Mouse (Mus musculus) hindbrain, embryonic 14.5 days (tissue): ENCODE measurements around the gene Coq7. TPM values are rescaled to one million over a fixed set of nuclear protein-coding genes. Genes with fewer than 3 reads are reported as not detected.

Experiments
- ATAC-seq: fragments of 200-750 bp; cut with Nextera tagmentation; 2 replicates; pipeline ENCODE4 v1.8.0; 2017; ENCODE audit warnings: moderate number of reproducible peaks, mild to moderate bottlenecking, moderate TSS enrichment, moderate library complexity; ENCODE audit not compliant: low FRiP score
- DNase-seq: peaks from one replicate; pipeline ENCODE4 v3.0.0-alpha.2; 2015; ENCODE audit warnings: low spot score
- H3K27ac ChIP-seq: fragments of 300-500 bp; sonication (generic); 2 replicates; pipeline ENCODE4 v1.5.1; 2014; ENCODE audit warnings: mild to moderate bottlenecking, moderate library complexity
- H3K27me3 ChIP-seq: fragments of 300-500 bp; sonication (generic); 2 replicates; pipeline ENCODE4 v1.6.1; 2014; ENCODE audit warnings: mild to moderate bottlenecking, low read length, mixed read lengths; ENCODE audit not compliant: control insufficient read depth, insufficient read depth
- H3K36me3 ChIP-seq: fragments of 300-500 bp; sonication (generic); replicated peaks from 2 replicates; pipeline ENCODE4 v1.6.1; 2014; ENCODE audit not compliant: control insufficient read depth, insufficient read depth
- H3K4me1 ChIP-seq: fragments of 300-500 bp; sonication (generic); replicated peaks from 2 replicates; pipeline ENCODE4 v1.6.1; 2014; ENCODE audit warnings: antibody characterized with exemption, low read length, mixed read lengths; ENCODE audit not compliant: control insufficient read depth, insufficient read depth
- H3K4me2 ChIP-seq: fragments of 300-500 bp; sonication (generic); replicated peaks from 2 replicates; pipeline ENCODE4 v1.6.1; 2014; ENCODE audit warnings: mild to moderate bottlenecking, moderate library complexity
- H3K4me3 ChIP-seq: fragments of 300-500 bp; sonication (generic); replicated peaks from 2 replicates; pipeline ENCODE4 v1.5.1; 2014; ENCODE audit warnings: mild to moderate bottlenecking, low read length
- H3K9ac ChIP-seq: fragments of 300-500 bp; sonication (generic); 2 replicates; pipeline ENCODE4 v1.6.1; 2014
- H3K9me3 ChIP-seq: fragments of 300-500 bp; sonication (generic); 2 replicates; pipeline ENCODE4 v1.6.1; 2016; ENCODE audit warnings: low read length; ENCODE audit not compliant: control insufficient read depth
- WGBS: fragments of 180-500 bp; shearing (Covaris S2); extraction: QIAGEN DNeasy Blood & Tissue Kit; methylation state at CpG from one replicate; pipeline ENCODE4 v1.1.7; 2014; 5-methylcytosine and 5-hydroxymethylcytosine counted together
- polyA plus RNA-seq: library from polyadenylated mRNA; unstranded; fragments of >200 nt; fragmentation: Nextera tagmentation; extraction: Ambion mirVana; gene quantifications from 2 replicates; pipeline ENCODE4 v1.2.1, GENCODE M21; 2014

The Coq7 gene
- polyA plus RNA-seq, 1 experiment from 2014 or later, result 113 TPM

- no peaks in the 10 kb centered on the region for H3K9me3 ChIP-seq
- DNase-seq (no peak), ATAC-seq (0 out of 2 replicates have a peak, but pooled peaks have one; percentile 12)
- peak overlapping the region; percentile 68 for H3K4me2 ChIP-seq
- H3K27ac ChIP-seq, result no peak overlapping the region
- peak overlapping the region; percentile 46 for H3K4me3 ChIP-seq
- H3K4me1 ChIP-seq, result peaks cover 6% of the 10 kb centered on the region; the same call in 1 of the 2 replicates
- no peaks in the 10 kb centered on the region for H3K36me3 ChIP-seq
- 11% methylated on average over 57 of the region's 57 CpGs for WGBS
- peaks cover 54% of the 10 kb centered on the region for H3K27me3 ChIP-seq
- H3K9ac ChIP-seq, result no peak overlapping the region
These were observed 43.2 kb downstream of the Coq7 start for GRCm38 (mm10) chr7:118489706-118490665.

DNA sequence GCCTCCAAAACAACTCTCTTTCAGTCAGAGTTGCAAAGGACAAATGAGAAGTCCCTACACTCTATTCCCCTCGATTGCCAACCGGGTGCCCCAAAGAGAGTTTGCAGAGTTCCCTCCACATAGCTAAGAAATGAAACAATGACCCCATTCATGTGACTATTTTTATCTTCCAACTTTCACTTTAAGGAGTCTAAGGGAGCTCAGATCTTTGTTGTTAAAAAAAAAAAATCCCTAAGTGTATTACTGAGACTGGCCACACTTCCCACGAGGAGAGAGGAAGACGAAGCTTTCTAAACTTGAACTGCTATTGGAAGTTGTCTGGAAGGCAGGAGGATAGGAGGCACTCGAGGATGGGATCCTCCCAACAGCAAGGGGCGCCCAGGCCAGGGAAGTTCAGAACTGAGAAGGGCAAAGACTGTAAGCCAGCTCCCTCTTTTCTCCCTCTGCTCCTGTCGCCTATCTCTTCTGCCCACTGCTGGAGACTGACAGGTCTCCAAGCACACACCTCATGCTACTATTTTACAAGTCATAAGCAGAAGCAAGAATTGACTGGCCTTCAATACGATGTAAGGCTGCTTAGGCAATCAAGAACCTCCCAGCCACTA lies 45.0 kb downstream of the Coq7 start:
- ATAC-seq (no peak), DNase-seq (no peak)
- 26% methylated on average over 8 of the region's 8 CpGs for WGBS
- Histone ChIP-seq H3K4me3 (no peak overlapping the region), H3K9me3 (no peaks in the 10 kb centered on the region), H3K27me3 (peaks cover 52% of the 10 kb centered on the region), H3K4me1 (peaks cover 6% of the 10 kb centered on the region; the same call in 1 of the 2 replicates), H3K27ac (no peak overlapping the region), H3K4me2 (peak overlapping the region; percentile 1; the same call in 1 of the 2 replicates), H3K9ac (no peak overlapping the region), H3K36me3 (no peaks in the 10 kb centered on the region)

GRCm38 (mm10) chr7:118486917-118487316 lies 46.2 kb downstream of the Coq7 start:
- H3K9ac ChIP-seq, result no peak overlapping the region
- peaks cover 6% of the 10 kb centered on the region; the same call in 1 of the 2 replicates for H3K4me1 ChIP-seq
- no peak overlapping the region for H3K27ac ChIP-seq
- H3K9me3 ChIP-seq, result no peaks in the 10 kb centered on the region
- WGBS, result 68% methylated on average over 5 of the region's 5 CpGs
- no peaks in the 10 kb centered on the region for H3K36me3 ChIP-seq
- ATAC-seq (no peak), DNase-seq (no peak)
- H3K27me3 ChIP-seq, result peaks cover 41% of the 10 kb centered on the region
- H3K4me2 ChIP-seq, result no peak overlapping the region
- no peak overlapping the region for H3K4me3 ChIP-seq

- no peak for DNase-seq
- 86% methylated on average over 1 of the region's 1 CpGs for WGBS
- no peaks in the 10 kb centered on the region for H3K36me3 ChIP-seq
- no peak overlapping the region for H3K4me2 ChIP-seq
- no peak overlapping the region for H3K4me3 ChIP-seq
- no peak overlapping the region for H3K27ac ChIP-seq
- ATAC-seq, result no peak
- no peaks in the 10 kb centered on the region for H3K9me3 ChIP-seq
- H3K27me3 ChIP-seq, result peaks cover 12% of the 10 kb centered on the region
- no peaks in the 10 kb centered on the region for H3K4me1 ChIP-seq
- H3K9ac ChIP-seq, result no peak overlapping the region
These were observed 49.2 kb downstream of the Coq7 start for GRCm38 (mm10) chr7:118483996-118484395.

DNA sequence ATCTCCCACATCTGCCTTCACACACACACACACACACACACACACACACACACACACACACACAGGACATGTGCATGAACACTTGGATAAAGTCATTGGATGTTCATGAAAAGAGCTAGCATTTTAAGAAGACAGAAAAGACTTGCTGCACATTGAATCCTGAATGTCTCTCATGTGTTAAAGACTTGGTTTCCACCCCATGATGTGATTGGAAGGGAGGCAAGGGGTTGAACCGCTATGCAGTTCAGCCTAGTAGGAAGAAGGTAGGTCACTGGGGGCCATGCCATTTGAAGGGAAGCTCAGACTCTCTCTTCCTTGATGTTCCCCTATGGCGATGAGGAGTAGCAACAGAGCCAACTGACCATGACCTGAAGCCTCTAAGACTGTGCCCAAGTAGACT lies 51.2 kb downstream of the Coq7 start:
- no peaks in the 10 kb centered on the region for H3K36me3 ChIP-seq
- no peak for ATAC-seq
- no peak overlapping the region for H3K9ac ChIP-seq
- no peaks in the 10 kb centered on the region for H3K4me1 ChIP-seq
- no peak overlapping the region for H3K4me2 ChIP-seq
- no peaks in the 10 kb centered on the region for H3K27me3 ChIP-seq
- no peak for DNase-seq
- WGBS, result 83% methylated on average over 2 of the region's 2 CpGs
- no peak overlapping the region for H3K27ac ChIP-seq
- no peak overlapping the region for H3K4me3 ChIP-seq
- no peaks in the 10 kb centered on the region for H3K9me3 ChIP-seq

DNA sequence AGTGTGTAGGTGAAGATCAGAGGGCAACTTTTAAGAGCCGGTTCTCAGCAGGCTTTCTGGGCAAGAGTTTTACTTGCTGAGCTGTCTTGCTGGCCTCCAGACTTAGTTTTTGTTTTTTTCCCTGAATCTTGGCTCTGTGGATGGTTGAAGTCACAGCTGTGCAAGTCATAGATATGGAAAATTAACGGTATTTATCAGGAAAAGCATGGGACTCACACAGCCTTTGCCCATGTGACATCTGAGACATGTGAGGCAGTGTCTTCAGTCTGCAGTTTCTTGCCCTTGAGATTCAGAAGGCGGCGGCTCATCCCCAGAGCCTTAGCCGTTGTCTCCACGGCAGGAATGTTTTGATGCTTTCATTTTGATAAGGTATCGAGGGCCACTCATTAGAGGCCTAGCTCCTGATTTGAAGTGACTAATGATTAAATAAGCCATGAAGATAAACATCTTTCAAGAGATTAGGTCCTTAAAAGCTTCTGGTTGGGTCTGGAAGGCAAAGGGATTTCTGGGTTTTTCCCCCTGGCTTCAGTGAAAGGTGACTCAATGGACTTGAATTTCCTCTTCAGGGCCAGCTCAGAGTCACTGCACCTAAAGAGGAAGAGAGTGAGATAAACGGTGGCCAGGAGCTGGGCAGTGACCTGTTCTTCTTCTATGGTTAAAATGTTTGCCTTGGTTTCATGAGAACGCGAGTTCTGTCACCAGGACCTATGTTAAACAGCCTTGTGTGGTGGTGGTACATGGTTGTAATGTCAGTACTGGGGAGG lies 51.9 kb downstream of the Coq7 start:
- no peak overlapping the region for H3K9ac ChIP-seq
- H3K27me3 ChIP-seq, result no peaks in the 10 kb centered on the region
- H3K36me3 ChIP-seq, result no peaks in the 10 kb centered on the region
- H3K4me3 ChIP-seq, result no peak overlapping the region
- no peak overlapping the region for H3K4me2 ChIP-seq
- no peaks in the 10 kb centered on the region for H3K9me3 ChIP-seq
- no peak for ATAC-seq
- no peaks in the 10 kb centered on the region for H3K4me1 ChIP-seq
- 90% methylated on average over 10 of the region's 10 CpGs for WGBS
- DNase-seq, result no peak
- no peak overlapping the region for H3K27ac ChIP-seq

DNA sequence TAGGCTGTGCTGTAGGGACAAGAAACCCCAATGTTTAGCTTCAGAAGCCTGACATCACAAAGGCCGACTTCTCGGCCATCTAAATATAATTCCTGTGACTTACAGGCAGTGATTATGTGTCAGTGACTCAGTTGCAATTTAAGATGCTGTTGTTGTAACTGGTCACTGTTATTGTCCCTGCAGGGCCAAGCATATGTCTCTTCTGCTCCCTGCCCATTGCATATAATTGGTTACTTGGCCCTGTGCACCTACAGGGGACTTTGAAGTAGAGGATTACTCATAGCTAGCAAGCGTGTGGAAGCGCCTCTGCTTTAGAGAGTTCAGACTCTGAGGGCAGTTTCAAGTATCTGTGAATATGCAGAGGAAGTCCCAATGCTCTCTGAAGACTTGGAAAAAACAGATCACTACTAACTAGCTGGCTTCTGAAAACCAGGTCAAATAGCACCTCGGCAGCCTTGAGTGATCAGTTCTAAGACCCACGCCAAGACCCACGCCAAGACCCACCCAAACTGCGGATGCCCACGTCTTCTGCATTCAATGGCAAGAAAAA lies 52.9 kb downstream of the Coq7 start:
- Histone ChIP-seq H3K9me3 (no peaks in the 10 kb centered on the region), H3K9ac (no peak overlapping the region), H3K4me1 (no peaks in the 10 kb centered on the region), H3K4me2 (no peak overlapping the region), H3K36me3 (no peaks in the 10 kb centered on the region), H3K4me3 (no peak overlapping the region), H3K27ac (no peak overlapping the region), H3K27me3 (no peaks in the 10 kb centered on the region)
- ATAC-seq (no peak), DNase-seq (no peak)
- 91% methylated on average over 9 of the region's 9 CpGs for WGBS

DNA sequence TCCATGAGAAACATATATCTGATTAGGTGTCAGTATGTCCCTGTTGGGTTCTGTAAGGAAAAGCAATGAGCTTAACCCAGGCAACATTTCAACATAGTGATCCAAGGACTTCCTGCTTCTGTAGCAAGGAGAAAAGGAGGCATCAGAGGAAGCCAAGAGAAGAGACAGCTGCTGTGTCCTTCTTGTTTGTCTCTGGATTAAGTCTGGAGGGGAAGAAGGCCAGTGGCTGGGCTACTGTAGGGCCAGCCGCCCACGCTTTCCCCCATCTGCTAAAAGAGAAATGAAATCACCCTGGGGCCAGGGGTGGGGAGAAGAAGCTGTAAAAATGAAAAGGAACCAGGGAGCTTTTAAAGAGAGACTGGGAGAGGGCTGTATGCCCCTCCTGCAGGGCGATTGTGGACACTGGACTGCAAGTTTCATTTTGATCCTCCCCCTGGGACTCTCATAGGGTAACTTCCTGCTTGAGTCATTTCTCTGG lies 54.3 kb downstream of the Coq7 start:
- WGBS, result 62% methylated on average over 3 of the region's 3 CpGs
- no peak overlapping the region for H3K27ac ChIP-seq
- H3K4me1 ChIP-seq, result no peaks in the 10 kb centered on the region
- no peak overlapping the region for H3K4me2 ChIP-seq
- no peak overlapping the region for H3K9ac ChIP-seq
- H3K4me3 ChIP-seq, result no peak overlapping the region
- no peaks in the 10 kb centered on the region for H3K27me3 ChIP-seq
- DNase-seq, result no peak
- H3K36me3 ChIP-seq, result no peaks in the 10 kb centered on the region
- ATAC-seq, result no peak
- 0 out of 2 replicates have a peak, but pooled peaks cover 2% of the 10 kb centered on the region for H3K9me3 ChIP-seq
